Mouse (Mus musculus) hindbrain, embryonic 11.5 days (tissue): ENCODE measurements around the gene Klhl3. TPM values are rescaled to one million over a fixed set of nuclear protein-coding genes. Genes with fewer than 3 reads are reported as not detected.

Source experiments
- ATAC-seq: fragments of 200-750 bp; cut with Nextera tagmentation; 2 replicates; pipeline ENCODE4 v1.8.0; 2017; ENCODE audit warnings: mild to moderate bottlenecking, moderate TSS enrichment, moderate library complexity; ENCODE audit not compliant: low FRiP score
- DNase-seq: peaks from one replicate; pipeline ENCODE4 v3.0.0-alpha.2; 2015; ENCODE audit warnings: low spot score
- H3K27ac ChIP-seq: fragments of 300-500 bp; sonication (generic); 2 replicates; pipeline ENCODE4 v1.5.1; 2014; ENCODE audit warnings: mild to moderate bottlenecking, low read depth, low read length
- H3K27me3 ChIP-seq: fragments of 300-500 bp; sonication (generic); 2 replicates; pipeline ENCODE4 v1.6.1; 2014; ENCODE audit warnings: mild to moderate bottlenecking, low read length, moderate library complexity, mixed read lengths; ENCODE audit not compliant: control insufficient read depth, insufficient read depth
- H3K36me3 ChIP-seq: fragments of 300-500 bp; sonication (generic); 2 replicates; pipeline ENCODE4 v1.6.1; 2014; ENCODE audit warnings: mild to moderate bottlenecking, low read length, moderate library complexity, mixed read lengths; ENCODE audit not compliant: control insufficient read depth, insufficient read depth
- H3K4me1 ChIP-seq: fragments of 300-500 bp; sonication (generic); replicated peaks from 2 replicates; pipeline ENCODE4 v1.6.1; 2014; ENCODE audit warnings: low read length, mixed read lengths; ENCODE audit not compliant: control insufficient read depth, insufficient read depth
- H3K4me2 ChIP-seq: fragments of 300-500 bp; sonication (generic); replicated peaks from 2 replicates; pipeline ENCODE4 v1.6.1; 2014; ENCODE audit warnings: mild to moderate bottlenecking, low read depth, low read length
- H3K4me3 ChIP-seq: fragments of 300-500 bp; sonication (generic); 2 replicates; pipeline ENCODE4 v1.5.1; 2014; ENCODE audit warnings: low read depth, low read length
- H3K9ac ChIP-seq: fragments of 300-500 bp; sonication (generic); 2 replicates; pipeline ENCODE4 v1.6.1; 2014; ENCODE audit warnings: low read depth, low read length
- H3K9me3 ChIP-seq: fragments of 300-500 bp; sonication (generic); 2 replicates; pipeline ENCODE4 v1.6.1; 2016; ENCODE audit warnings: low read length; ENCODE audit not compliant: control insufficient read depth
- WGBS: fragments of 180-500 bp; shearing (Covaris S2); extraction: QIAGEN DNeasy Blood & Tissue Kit; methylation state at CpG from one replicate; pipeline ENCODE4 v1.1.7; 2014; 5-methylcytosine and 5-hydroxymethylcytosine counted together
- polyA plus RNA-seq: library from polyadenylated mRNA; unstranded; fragments of >200 nt; fragmentation: Nextera tagmentation; extraction: Ambion mirVana; gene quantifications from 2 replicates; pipeline ENCODE4 v1.2.1, GENCODE M21; 2014

The Klhl3 gene
- polyA plus RNA-seq, 1 experiment from 2014 or later, result 3.9 TPM

DNA sequence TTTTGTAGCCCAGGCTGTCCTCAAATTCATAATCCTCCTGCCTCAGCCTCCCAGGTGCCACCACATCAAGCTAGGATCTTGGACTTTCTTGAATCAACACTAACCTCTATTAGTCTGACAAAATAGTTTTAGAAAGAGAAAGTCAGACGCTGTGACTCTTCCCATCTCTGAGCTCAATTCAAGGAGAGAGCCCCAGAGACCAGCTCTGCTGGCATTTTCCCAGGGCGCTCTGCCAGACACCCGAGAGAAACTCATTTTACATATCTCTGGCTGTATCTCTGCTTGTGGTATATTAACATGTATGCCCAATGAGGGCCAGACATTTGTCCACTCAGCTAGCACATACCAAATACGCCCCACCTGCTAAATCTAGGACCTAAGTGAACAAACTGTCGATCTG lies 35.0 kb downstream of the Klhl3 start:
- no peak for ATAC-seq
- WGBS, result 88% methylated on average over 5 of the region's 5 CpGs
- DNase-seq, result no peak
- Histone ChIP-seq H3K4me1 (no peaks in the 10 kb centered on the region), H3K4me3 (no peak overlapping the region), H3K27ac (no peak overlapping the region), H3K27me3 (no peaks in the 10 kb centered on the region), H3K9ac (no peak overlapping the region), H3K36me3 (no peaks in the 10 kb centered on the region), H3K9me3 (no peaks in the 10 kb centered on the region), H3K4me2 (no peak overlapping the region)

DNA sequence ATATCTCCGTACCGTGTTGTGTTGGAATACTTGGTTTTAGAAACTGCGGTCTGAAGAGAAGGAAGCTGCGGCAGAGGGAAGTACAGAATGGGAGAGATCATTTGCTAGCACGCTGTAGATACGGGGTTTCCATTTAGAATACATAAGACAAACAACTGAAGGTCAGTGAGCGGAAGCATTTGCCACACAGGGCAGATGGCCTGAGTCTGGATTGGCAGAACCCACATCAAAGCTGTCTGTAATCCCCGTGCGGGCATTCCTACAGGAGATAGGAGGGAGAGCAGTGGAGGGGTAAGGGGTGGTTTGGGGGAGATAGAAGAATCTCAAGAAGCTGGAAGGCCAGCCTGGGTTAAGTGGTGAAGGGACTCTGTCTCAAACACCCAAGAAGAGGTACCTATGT lies 38.5 kb downstream of the Klhl3 start:
- no peak for DNase-seq
- H3K36me3 ChIP-seq, result no peaks in the 10 kb centered on the region
- H3K27me3 ChIP-seq, result no peaks in the 10 kb centered on the region
- no peak overlapping the region for H3K4me2 ChIP-seq
- no peak overlapping the region for H3K9ac ChIP-seq
- no peak overlapping the region for H3K27ac ChIP-seq
- H3K4me3 ChIP-seq, result no peak overlapping the region
- ATAC-seq, result no peak
- H3K9me3 ChIP-seq, result no peaks in the 10 kb centered on the region
- H3K4me1 ChIP-seq, result no peaks in the 10 kb centered on the region
- 87% methylated on average over 9 of the region's 9 CpGs for whole genome bisulfite sequencing

DNA sequence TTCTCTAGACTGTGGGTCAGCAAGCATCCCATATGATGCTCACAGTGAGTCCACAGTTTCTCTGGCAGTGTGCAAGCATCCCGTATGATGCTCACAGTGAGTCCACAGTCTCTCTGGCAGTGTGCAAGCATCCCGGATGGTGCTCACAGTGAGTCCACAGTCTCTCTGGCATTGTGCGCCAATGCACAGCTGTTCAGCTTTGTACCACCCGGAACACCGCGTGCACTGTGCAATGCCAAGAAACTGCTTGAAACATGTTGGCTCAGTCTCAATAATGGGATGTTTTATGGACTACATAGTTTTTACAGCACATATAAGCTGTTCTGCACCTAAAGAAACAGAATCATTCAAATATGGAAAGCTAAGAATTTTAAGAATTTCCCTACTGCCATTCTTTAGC lies 38.9 kb downstream of the Klhl3 start:
- H3K4me1 ChIP-seq, result no peaks in the 10 kb centered on the region
- no peak for ATAC-seq

DNA sequence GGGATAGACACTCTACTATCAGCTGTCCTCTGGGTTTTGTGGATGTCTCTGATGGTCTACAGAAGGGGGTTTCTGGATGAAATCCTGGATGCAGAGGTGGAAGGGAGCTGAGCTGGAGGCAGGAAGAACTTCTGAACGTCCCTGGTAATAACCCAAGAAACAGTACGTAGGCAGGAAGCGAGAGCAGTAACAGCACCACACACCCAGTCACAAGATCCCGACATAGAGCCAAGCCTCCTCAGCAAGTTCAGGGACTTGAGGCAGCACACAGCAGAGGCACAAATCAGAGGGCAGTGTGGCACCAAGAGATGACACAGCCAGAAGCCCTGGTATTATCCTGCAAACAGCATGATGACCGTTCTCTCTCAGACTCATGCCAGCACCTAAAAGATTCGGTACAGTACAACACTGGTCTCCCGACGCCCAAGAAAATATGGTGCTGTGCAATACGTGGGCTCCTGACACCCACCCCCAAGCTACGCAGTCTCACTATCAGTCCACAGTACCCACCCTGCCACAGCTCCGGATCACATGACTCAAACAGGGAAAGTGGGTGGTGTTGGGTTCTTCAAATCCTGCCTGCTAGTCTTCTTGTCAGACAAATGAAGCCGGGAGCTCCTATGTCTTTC lies 40.0 kb downstream of the Klhl3 start:
- no peak overlapping the region for H3K4me2 ChIP-seq
- H3K27ac ChIP-seq, result no peak overlapping the region
- no peak overlapping the region for H3K9ac ChIP-seq
- no peaks in the 10 kb centered on the region for H3K9me3 ChIP-seq
- no peaks in the 10 kb centered on the region for H3K36me3 ChIP-seq
- ATAC-seq (no peak), DNase-seq (no peak)
- no peak overlapping the region for H3K4me3 ChIP-seq
- no peaks in the 10 kb centered on the region for H3K27me3 ChIP-seq
- no peaks in the 10 kb centered on the region for H3K4me1 ChIP-seq
- 86% methylated on average over 12 of the region's 12 CpGs for WGBS

More for the DNA sequence above, 38.9 kb downstream of the Klhl3 start:
- 93% methylated on average over 6 of the region's 6 CpGs for WGBS
- Histone ChIP-seq H3K27me3 (no peaks in the 10 kb centered on the region), H3K4me3 (no peak overlapping the region), H3K9me3 (no peaks in the 10 kb centered on the region), H3K4me2 (no peak overlapping the region), H3K27ac (no peak overlapping the region), H3K36me3 (no peaks in the 10 kb centered on the region), H3K9ac (no peak overlapping the region)
- no peak for DNase-seq

GRCm38 (mm10) chr13:58071209-58071608 lies 42.2 kb downstream of the Klhl3 start:
- DNase-seq (no peak), ATAC-seq (no peak)
- WGBS, result 91% methylated on average over 21 of the region's 21 CpGs
- no peaks in the 10 kb centered on the region for H3K27me3 ChIP-seq
- H3K36me3 ChIP-seq, result no peaks in the 10 kb centered on the region
- no peaks in the 10 kb centered on the region for H3K9me3 ChIP-seq
- no peak overlapping the region for H3K4me3 ChIP-seq
- no peak overlapping the region for H3K4me2 ChIP-seq
- no peak overlapping the region for H3K27ac ChIP-seq
- no peak overlapping the region for H3K9ac ChIP-seq
- H3K4me1 ChIP-seq, result no peaks in the 10 kb centered on the region; the same call in 1 of the 2 replicates

- Histone ChIP-seq H3K4me1 (no peaks in the 10 kb centered on the region; the same call in 1 of the 2 replicates), H3K4me2 (no peak overlapping the region), H3K9me3 (no peaks in the 10 kb centered on the region), H3K27me3 (no peaks in the 10 kb centered on the region), H3K36me3 (no peaks in the 10 kb centered on the region), H3K9ac (no peak overlapping the region), H3K4me3 (no peak overlapping the region), H3K27ac (no peak overlapping the region)
- no peak for ATAC-seq
- no peak for DNase-seq
- 86% methylated on average over 12 of the region's 12 CpGs for WGBS
These were observed 42.9 kb downstream of the Klhl3 start for GRCm38 (mm10) chr13:58070504-58070903.

DNA sequence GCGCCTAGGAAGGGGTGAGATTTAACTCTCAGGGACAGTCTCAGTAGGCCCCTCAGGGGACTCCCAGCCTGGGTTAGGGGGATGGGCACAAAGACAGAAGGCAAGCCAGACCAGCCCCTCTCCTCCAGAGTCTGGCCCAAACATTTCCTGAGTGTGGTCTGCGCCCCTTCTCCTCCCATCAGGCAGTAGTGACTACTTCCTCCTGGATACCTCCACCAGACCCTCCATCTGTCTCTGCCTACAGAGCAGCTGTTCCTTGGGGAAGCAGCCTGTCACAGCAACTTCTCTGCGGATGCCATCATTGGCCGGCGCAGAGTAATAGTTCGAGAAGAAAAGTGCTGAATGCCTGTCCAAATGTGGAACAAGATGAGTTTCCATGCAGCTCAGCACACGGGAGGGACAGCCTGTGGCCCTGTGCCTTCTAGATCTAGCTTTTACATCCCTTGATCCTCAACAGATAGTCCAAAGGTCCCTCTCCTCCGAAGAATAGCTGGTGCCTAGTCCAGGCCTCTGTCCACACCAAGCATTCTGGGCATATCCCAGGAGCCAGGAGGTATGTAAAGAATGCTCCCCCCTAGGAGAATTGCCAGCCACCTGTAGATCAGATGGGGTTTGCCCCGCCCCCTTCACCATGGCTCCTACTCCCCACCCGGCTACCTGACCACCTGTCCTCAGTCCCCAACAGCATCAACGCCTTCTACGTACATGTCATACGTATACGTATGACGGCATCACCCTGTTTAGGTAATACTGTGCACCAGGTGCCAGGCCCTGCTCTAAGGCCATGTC lies 44.8 kb downstream of the Klhl3 start:
- DNase-seq, result no peak
- no peak for ATAC-seq
- no peaks in the 10 kb centered on the region for H3K9me3 ChIP-seq
- H3K27me3 ChIP-seq, result no peaks in the 10 kb centered on the region
- no peaks in the 10 kb centered on the region; the same call in 1 of the 2 replicates for H3K4me1 ChIP-seq
- 88% methylated on average over 15 of the region's 15 CpGs for WGBS
- no peak overlapping the region for H3K4me2 ChIP-seq
- H3K36me3 ChIP-seq, result no peaks in the 10 kb centered on the region
- H3K4me3 ChIP-seq, result no peak overlapping the region
- no peak overlapping the region for H3K27ac ChIP-seq
- no peak overlapping the region for H3K9ac ChIP-seq

DNA sequence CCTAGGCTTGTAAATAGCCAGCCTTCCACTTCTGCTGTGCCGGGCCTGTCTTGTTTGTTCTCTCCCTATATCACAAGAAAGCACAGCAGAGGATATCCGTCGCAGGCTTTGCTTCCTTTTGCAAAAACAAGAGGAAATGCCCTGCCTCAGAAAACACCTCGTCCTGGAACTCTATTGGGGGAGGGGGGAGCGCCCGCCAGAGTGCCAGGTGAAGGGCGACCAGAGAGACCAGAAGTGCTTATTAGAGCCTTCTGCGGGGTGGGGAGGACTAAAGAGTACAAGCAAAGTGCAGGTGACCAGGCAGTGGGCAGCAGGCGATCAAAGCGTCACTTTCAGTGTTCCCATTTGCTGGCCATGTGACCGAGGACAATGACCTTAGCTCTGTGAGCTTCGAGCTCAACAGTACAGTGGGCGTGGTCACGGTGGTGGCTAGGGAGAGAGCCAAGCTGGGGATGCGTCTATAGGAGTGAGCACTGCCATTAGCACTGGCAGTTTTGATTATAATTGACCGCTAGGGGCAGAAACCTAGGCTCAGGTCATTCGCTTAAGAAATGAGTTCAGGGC lies 45.8 kb downstream of the Klhl3 start:
- 0 out of 2 replicates have a peak, but pooled peaks have one; percentile 35 for ATAC-seq

More for the DNA sequence above, 45.8 kb downstream of the Klhl3 start:
- Histone ChIP-seq H3K9me3 (no peaks in the 10 kb centered on the region), H3K4me2 (no peak overlapping the region), H3K27me3 (no peaks in the 10 kb centered on the region), H3K4me3 (no peak overlapping the region), H3K36me3 (no peaks in the 10 kb centered on the region), H3K27ac (no peak overlapping the region), H3K4me1 (no peaks in the 10 kb centered on the region; the same call in 1 of the 2 replicates), H3K9ac (no peak overlapping the region)
- peak; percentile 58 for DNase-seq
- 24% methylated on average over 17 of the region's 17 CpGs for WGBS
